Mouse (Mus musculus) pancreas, adult 10 weeks (tissue): ENCODE results near the gene Pcca. TPM values are rescaled to one million over a fixed set of nuclear protein-coding genes. Genes with fewer than 3 reads are reported as not detected.

ENCODE experiments used
- polyA plus RNA-seq: library from polyadenylated mRNA; stranded (reverse); fragments of 350-450 nt; fragmentation: Illumina TruSeq; extraction: RNeasy Lipid Tissue Mini Kit (QIAGEN cat#74804); gene quantifications from one replicate; pipeline ENCODE4 v1.2.3, GENCODE M21; 2015; ENCODE audit warnings: low read depth, low replicate concordance; ENCODE audit not compliant: insufficient read depth

The Pcca gene
- 21.5 TPM for polyA plus RNA-seq

DNA sequence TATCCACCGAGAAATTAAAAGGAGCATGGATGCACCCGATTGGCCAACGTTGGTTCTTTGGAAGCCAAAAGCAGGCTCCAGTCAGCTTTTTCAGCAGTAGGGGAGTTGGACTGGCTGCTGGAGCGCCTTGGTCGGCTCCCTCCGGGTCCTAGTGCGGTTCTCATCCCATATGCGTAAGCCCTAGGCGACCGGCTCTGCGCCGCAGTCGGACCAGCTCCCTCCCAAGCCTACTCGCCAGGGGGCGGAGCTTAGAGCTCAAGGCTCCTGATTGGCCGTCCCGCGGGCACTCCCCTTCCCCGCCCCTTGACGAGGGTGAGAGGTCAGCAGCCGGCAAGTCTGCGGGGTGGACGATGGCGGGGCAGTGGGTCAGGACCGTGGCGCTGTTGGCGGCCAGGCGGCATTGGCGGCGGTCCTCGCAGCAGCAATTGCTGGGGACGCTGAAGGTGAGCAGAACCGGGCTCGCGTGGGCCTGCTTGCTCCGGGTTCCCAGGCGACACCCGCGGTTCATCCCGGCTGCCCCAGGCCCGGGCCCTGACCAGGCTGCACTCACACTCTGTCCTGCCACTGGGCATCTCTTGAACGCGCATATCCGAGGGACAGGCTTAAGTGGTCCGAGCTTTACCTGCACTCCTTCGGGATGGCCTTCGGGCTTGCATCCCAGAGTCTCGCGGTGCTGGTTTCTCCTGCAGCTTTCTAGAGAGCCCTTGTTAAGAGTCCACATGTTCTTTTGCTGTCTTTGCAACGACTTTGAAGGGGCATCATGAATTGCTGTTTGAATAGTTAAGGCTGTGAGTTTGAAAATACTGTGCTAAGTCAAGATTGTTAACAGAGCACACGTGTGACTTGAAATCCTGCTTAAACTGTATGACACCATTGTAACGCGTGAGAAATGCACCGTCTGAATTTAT is at the start of gene Pcca:
Gene Pcca, plus strand, starts transcription at position 308 of the 908 bp plus-strand sequence.

GRCm38 (mm10) chr14:122490441-122491328 is 43.4 kb upstream of the Pcca start, which contains the start of gene Gm10837:
Gene Gm10837, plus strand, starts transcription at chr14:122490586.

GRCm38 (mm10) chr14:122913657-122914056 is 379.5 kb downstream of the Pcca start, which contains the start of gene Ggact:
Gene Ggact, minus strand, starts transcription at chr14:122913757.

Other genes with a start within 250 kb of the Pcca start
- not detected for gene Gm5089, start 83.2 kb upstream of the Pcca start, polyA plus RNA-seq
- gene Zic5, start 68.6 kb upstream of the Pcca start, polyA plus RNA-seq = not detected
- gene Zic2, start 58.9 kb upstream of the Pcca start, polyA plus RNA-seq = not detected
- gene Gm10837, start 43.7 kb upstream of the Pcca start, polyA plus RNA-seq = not detected